Mouse (Mus musculus) lung, postnatal 10 days (tissue): ENCODE measurements at regions not wholly inside any gene's neighbourhood (a gene's known extent, or its start where the extent isn't known, plus 50 kb on each side); places are given as distances from the start of the nearest gene placed in this dataset.
"Not testable (repeated sequence)": the region's sequence is repeated elsewhere in the genome, so short reads cannot be mapped to it uniquely, and the experiment has no call there.

Experiments
- DNase-seq: peaks from one replicate; pipeline ENCODE4 v3.0.0; 2021

- DNase-seq, result no peak
These were observed 455.6 kb downstream of the Cbln4 start for GRCm38 (mm10) chr2:171587635-171588034.

DNA sequence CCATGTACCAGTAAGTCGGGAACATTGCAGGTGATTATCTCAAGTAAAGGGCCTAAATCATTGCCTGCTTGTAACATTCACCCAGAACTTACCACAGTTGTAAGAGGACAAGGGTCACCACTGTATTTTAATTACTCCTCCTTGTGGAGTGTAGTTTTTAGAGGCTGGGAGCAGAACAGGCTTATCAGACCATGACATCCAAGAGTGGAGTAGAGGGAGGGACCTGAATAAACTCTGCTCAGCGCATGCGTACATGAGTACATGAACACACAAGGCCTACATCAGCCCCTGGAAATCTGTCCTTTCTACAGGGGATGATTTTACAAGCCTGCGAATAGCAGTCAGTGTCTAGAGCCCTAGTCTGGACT lies 456.4 kb downstream of the Cbln4 start:
- DNase-seq, result no peak

DNA sequence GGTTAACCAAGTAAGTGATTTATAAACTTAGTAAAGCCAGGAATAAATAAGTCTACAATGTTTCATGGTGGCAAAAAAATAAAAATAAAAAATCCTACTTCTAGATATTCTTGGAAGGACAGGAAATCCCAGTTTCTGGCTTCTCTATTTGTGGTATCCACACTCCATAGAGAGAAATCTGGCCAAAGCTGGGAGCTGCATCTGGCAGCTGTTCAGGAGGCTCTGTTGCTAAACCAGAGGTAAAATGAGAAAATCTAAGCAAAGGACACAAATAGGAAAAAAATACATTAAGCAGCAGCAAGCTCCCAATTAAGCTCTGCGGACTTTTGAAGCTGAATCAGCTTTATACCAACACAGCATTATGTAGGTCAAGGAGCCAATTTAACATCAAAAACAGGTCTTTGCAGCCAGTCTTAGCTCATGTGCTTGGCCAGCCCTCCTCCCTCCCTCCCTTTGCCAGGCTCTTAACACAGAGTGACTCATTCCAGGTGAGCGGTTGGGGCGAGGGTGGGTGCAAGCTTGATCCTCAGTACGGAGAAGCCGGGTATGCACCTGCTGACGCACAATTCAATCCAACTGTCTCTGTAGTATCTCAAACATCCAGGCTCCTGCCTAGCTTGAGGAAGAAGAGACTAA lies 456.9 kb downstream of the Cbln4 start:
- no peak for DNase-seq

DNA sequence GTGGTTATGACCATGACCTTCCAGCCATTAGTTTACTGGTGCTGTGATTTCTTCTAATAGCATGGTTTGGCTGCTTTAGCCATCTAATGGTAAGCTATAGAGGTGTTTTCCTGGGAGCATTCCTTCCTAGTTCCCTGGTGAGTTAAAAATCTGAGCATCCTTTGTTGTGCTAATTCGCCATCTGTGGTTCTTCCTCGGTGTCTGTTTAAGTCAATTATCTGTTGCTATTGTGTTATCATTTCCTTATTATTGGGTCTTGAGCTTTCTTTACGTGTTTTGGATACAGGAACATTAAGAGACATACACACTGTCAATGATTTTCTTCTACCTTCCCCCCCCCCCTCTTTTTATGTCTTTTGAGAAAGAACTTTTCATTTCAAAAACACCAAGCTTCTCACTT lies 468.9 kb downstream of the Cbln4 start:
- DNase-seq, result no peak

DNA sequence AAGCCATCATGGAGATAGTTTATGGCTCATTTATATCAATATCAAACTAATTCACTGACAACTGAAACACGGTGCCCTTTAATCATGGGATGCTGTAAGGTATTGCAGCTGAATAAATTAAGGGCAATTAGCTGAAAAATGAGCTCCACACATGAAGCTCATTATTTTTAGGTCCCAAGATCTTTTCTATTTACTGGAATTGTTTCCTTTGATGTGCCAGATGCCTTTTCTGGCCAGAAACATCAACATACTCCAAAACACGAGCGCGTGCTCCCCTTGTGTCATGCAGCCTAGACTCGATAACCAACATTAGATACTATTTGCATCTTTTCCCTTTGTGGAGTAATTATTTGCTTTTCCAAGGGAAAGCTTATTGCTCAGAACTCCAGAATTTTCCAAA lies 480.6 kb downstream of the Cbln4 start:
- no peak for DNase-seq

DNA sequence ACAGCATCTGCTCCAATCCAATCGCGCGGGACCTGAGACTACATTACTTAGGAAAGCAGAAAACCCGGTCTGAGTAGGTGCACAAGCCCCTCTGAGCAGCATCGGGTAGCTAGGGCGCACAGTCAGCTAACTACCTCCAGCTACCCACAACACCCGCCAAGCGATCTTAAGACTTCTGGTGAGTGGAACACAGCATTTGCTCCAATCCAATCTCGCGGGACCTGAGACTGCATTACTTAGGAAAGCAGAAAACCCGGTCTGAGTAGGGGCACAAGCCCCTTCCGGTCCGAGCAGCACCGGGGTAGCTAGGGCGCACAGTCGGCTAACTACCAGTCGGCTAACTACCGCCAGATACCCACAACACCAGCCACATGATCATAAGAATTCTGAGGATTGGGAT lies 500.5 kb downstream of the Cbln4 start:
- DNase-seq, result not testable (repeated sequence)

GRCm38 (mm10) chr2:171514876-171515275 lies 528.4 kb downstream of the Cbln4 start:
- DNase-seq, result no peak

DNA sequence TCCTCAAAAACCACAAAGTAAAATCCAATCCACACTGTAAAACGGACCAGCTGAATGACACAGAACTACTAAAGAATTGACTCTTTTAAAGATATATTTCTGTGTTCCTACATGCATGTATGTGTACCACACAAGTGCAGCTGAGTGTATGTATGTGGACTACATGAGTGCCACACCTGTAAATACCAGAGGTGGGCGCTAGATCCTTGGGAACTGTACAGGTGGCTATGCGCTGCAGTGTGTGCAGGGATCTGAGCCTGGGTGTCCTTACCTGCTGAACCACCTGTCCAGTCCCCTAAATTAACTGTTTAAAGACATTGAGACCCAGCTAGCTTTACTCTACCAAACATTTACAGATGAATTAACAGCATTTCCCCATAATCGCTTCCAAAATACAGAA lies 546.6 kb downstream of the Cbln4 start:
- no peak for DNase-seq

- DNase-seq, result peak; percentile 58
These were observed 549.5 kb downstream of the Cbln4 start for GRCm38 (mm10) chr2:171493741-171494140.

GRCm38 (mm10) chr2:171487284-171487683 lies 556.0 kb downstream of the Cbln4 start:
- DNase-seq, result no peak

- no peak for DNase-seq
These were observed 590.0 kb downstream of the Cbln4 start for GRCm38 (mm10) chr2:171453241-171453640.

DNA sequence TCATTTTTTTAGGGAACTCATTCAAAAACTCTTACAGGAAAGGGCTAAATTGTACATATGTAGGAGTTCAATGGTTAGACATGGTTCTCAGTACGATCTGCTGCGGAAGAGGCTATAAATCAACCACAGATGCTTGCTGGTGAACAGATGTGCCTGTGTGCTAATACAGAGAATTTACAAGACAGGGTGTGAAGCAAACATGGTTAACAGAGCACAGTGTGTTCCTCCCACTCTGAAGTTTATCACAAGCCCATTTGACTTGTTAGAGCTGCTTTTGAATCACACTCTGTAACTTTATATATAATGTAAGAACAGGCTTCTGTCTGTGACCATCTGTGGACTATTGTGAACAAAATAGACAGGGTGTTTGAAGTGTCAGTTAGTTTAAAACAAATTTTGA lies 637.2 kb downstream of the Cbln4 start:
- no peak for DNase-seq

- no peak for DNase-seq
These were observed 654.3 kb downstream of the Cbln4 start for GRCm38 (mm10) chr2:171388936-171389335.

GRCm38 (mm10) chr2:171373457-171373856 lies 641.9 kb downstream of the Dok5 start:
- no peak for DNase-seq

DNA sequence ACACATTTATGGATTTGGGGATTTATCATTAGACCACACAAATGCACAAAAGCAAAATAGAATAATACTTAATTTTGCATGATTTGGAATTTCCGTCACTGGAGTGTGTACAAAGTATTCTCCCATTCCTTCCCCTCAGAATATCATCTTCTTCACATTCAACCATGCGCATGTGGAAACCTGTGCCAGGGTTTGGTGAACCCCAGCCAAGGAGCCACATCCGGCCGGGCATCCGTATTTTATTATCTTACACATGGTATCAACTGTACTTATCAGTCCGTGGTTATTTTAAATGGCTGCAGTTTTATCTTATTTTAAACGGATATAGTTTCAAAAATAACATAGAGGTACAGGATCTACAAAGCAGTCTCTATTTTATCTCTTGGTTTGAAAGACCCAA lies 641.4 kb downstream of the Dok5 start:
- no peak for DNase-seq

GRCm38 (mm10) chr2:171371751-171372150 lies 640.1 kb downstream of the Dok5 start:
- DNase-seq, result no peak

DNA sequence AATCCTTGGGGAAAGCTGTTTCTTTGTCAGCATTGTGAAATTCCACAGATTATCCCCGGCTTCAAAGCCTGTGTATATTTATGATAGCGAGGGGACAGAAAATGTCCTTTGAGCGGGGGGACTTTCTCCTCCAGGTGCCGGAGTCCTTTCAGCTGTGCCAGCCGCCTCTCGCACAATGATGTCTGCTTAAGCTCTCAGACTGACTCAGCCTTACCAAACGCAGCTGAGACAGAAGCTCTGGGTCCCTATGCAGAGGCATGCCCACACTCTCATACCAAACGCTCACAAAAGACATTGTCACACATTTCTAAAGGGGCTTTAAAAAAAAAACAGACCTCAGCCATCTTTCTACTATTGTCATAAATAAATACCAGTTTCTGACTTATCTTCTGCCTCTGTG lies 633.9 kb downstream of the Dok5 start:
- no peak for DNase-seq

GRCm38 (mm10) chr2:171364621-171365020 lies 633.0 kb downstream of the Dok5 start:
- no peak for DNase-seq

DNA sequence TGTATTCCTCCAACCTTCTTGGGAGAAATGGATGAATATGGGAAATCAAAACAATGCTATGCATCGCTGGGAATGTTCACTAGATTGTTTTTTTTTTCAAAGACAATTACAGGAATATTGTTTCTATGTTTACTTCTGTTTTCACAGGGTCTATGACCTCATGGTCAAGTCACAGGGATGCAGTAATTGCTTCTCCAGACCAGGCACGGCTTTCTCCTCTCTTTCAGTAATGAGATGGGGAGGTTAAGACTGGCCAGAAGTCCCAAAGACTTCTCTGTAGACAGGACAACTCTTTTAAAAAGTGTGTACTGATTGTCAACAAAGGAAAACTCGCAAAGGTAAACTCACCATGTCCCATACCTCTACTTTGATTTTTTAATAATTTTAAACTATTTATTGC lies 631.8 kb downstream of the Dok5 start:
- DNase-seq, result no peak

DNA sequence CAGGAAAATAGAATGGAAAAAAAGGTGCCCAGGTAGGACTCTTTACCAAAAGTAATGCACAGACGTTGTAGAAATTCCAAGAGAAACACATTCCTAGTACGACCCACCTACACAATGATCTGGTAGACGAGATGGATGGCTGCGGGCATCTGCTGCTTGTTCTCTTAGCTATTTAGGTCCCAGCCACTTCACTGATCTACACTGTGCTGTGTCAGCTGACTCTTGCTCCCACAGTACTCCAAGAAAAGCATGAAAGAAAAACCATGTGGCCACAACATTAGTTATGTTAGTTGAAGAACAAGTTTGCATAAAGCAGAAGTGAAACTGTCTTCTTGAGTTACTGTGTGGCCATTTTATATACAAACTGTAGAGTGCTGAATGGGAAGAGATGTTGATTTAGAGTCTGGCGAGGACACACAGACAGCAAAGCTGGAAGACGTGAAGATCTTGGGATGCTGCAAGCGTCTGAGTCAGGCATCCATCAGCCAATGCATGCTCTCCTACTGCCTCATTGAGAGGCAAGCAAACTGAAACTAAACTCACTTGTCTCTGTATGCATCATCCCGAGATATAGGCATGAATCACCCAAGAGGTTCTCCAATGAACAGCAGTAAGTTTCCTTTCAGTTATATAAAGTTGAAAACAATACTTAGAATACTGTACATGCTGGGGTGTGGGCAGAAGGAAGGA lies 626.6 kb downstream of the Dok5 start:
- no peak for DNase-seq

DNA sequence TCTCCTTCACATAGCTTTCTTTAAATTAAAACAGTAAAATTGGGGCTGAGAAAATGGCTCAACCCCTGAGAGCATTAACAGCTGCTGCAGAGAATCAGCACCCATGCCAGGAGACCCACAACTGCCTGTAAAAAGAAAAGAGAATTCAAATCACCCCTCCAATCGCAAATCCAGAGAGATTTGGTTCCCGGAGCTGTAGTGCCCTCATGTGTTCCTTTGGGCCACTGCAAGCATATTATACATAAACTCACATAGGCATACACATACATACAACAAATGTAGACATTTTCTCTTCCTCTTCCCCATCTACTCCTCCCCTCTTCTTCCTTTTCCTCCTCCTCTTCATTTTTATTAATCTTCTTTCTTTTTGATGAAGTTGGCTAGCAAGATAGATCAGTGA lies 616.5 kb downstream of the Dok5 start:
- DNase-seq, result no peak

DNA sequence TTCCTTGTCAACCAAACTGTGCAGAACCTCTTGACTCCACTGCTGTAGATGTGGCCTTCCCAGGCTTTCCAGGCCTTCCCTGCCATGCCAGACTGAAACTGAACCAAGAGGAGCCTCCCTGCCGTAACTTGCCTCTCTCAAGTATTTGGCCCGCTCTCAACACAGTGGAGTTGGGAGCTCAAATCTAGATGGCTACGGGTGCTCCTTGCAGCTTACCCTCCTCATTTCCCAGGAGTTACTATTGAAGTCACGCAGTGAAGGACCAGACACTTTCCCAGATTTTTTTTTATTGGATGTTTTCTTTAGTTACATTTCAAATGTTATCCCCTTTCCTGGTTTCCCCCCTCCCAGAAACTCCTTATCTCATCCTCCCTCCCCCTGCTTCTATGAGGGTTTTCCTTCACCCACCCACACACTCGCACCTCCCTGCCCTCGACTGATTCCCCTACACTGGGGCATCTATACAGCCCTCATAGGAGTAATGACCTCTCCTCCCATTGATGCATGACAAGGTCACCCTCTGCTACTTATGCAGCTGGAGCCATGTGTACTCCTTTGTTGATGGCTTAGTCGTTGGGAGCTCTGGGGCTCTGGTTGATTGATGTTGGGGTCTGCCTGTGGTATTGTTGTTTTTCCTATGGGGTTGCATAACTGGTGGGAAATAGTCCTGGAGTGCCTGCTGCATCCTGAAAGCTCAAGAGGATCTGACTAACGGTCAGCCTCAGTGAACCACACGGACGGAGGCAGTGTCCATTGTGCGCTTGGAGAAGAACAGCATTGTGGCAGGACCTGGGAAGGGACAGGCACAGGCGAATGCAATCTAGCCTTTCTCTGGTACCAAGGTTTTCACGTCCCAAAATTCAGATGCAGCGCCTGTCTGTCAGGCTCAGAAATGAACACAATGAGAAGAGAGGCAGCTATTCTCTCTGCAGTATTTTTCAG lies 602.5 kb downstream of the Dok5 start:
- no peak for DNase-seq

DNA sequence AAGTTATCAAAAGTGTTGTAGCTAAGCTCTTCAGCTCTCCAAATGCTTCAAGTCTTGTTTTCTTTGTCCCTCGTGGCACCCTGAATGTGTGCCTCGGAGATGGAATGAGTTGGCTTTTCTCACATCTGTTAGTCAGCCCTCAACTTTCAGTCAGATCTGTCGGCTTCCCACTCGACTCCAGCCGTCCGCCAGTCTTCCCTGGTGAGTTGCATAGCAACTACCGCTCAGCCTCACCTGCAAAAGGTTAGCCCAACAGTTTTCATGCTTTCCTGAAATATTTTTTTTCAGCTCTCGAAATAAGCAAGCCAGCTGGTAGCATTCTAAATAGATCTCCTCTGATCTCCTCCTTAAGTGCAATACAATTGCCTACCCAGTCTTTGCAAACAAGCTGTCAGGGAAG lies 601.2 kb downstream of the Dok5 start:
- DNase-seq, result no peak

DNA sequence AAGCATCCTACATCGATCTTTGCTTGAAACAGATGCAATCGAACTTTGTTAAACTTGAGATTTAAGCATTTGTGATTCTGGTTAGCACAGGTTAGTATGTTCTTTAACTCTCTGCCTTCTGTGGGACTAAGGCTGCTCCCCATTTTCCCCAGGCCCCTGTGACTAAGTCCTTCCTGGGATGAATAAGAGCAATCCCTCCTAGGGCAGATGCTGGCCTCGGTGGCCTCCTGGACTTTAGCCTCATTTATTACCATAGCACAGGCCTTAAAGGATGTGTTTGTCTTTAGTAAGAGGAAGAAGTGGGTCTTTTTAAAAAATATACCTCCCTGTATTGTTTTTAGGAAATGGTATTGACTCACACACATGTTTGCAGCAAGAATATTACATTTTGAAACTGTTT lies 599.9 kb downstream of the Dok5 start:
- no peak for DNase-seq
